Mouse (Mus musculus): ENCODE measurements around the gene Nyap1. TPM values are rescaled to one million over a fixed set of nuclear protein-coding genes. Genes with fewer than 3 reads are reported as not detected.
A peak's percentile ranks its signal among the peaks of the same experiment; 100 is the strongest.

The Nyap1 gene
- polyA plus RNA-seq, 1 experiment from 2014 or later, result 19.5 TPM

GRCm38 (mm10) chr5:137683388-137684293 lies 57.8 kb downstream of the Nyap1 start:
- peak overlapping the region; percentile 74 for H3K27ac ChIP-seq
- peak overlapping the region; percentile 77 for H3K4me3 ChIP-seq (replicated peaks)
- peak overlapping the region; percentile 81 for H3K9ac ChIP-seq
- H3K4me2 ChIP-seq, result peak overlapping the region; percentile 96
- no peaks in the 10 kb centered on the region for H3K9me3 ChIP-seq
- H3K4me1 ChIP-seq, result peaks cover 29% of the 10 kb centered on the region
- peaks cover 13% of the 10 kb centered on the region for H3K36me3 ChIP-seq (replicated peaks)
- 12% methylated on average over 28 of the region's 28 CpGs for whole genome bisulfite sequencing
- ATAC-seq (ENCODE audit: low FRiP score), result peak; percentile 14; the same call in 1 of the 2 replicates
- peaks cover 16% of the 10 kb centered on the region; the same call in 1 of the 2 replicates for H3K27me3 ChIP-seq

- peaks cover 29% of the 10 kb centered on the region for H3K4me1 ChIP-seq
- no peaks in the 10 kb centered on the region for H3K9me3 ChIP-seq
- H3K4me3 ChIP-seq (replicated peaks), result 0 out of 2 replicates have a peak overlapping the region, but pooled peaks have one; percentile 8
- ATAC-seq (ENCODE audit: low FRiP score), result no peak
- H3K27ac ChIP-seq, result no peak overlapping the region
- H3K4me2 ChIP-seq, result peak overlapping the region; percentile 24; the same call in 1 of the 2 replicates
- H3K9ac ChIP-seq, result no peak overlapping the region
- 77% methylated on average over 6 of the region's 6 CpGs for WGBS
- peaks cover 16% of the 10 kb centered on the region for H3K36me3 ChIP-seq (replicated peaks)
- peaks cover 16% of the 10 kb centered on the region; the same call in 1 of the 2 replicates for H3K27me3 ChIP-seq
Measured at GRCm38 (mm10) chr5:137682526-137682925, 58.9 kb downstream of the Nyap1 start.

Other genes starting within 250 kb of the Nyap1 start
- gene Pop7, start 239.1 kb downstream of the Nyap1 start, polyA plus RNA-seq (2016; fragmentation: Nextera tagmentation; extraction: Ambion mirVana), result 61.6 and 62.1 TPM in 2 replicates
- gene Gigyf1, start 223.1 kb downstream of the Nyap1 start, polyA plus RNA-seq (2016; fragmentation: Nextera tagmentation; extraction: Ambion mirVana), result 18.7 TPM in 2 replicates
- gene Epo, start 208.4 kb downstream of the Nyap1 start, polyA plus RNA-seq (2016; fragmentation: Nextera tagmentation; extraction: Ambion mirVana), result 0.38 and 0.47 TPM in 2 replicates
- 411 and 417 TPM in 2 replicates for gene Gnb2, start 208.1 kb downstream of the Nyap1 start, polyA plus RNA-seq (2016; fragmentation: Nextera tagmentation; extraction: Ambion mirVana)
- 76.1 and 80.3 TPM in 2 replicates for gene Actl6b, start 188.1 kb downstream of the Nyap1 start, polyA plus RNA-seq (2016; fragmentation: Nextera tagmentation; extraction: Ambion mirVana)
- gene Tfr2, start 171.8 kb downstream of the Nyap1 start, polyA plus RNA-seq (2016; fragmentation: Nextera tagmentation; extraction: Ambion mirVana), result 1.1 and 1.7 TPM in 2 replicates
- 25.7 and 29.0 TPM in 2 replicates for gene Mospd3, start 140.5 kb downstream of the Nyap1 start, polyA plus RNA-seq (2016; fragmentation: Nextera tagmentation; extraction: Ambion mirVana)
- 30.6 and 39.7 TPM in 2 replicates for gene Pcolce, start 127.8 kb downstream of the Nyap1 start, polyA plus RNA-seq (2016; fragmentation: Nextera tagmentation; extraction: Ambion mirVana)
- 0.26 and 0.45 TPM in 2 replicates for gene Fbxo24, start 112.6 kb downstream of the Nyap1 start, polyA plus RNA-seq (2016; fragmentation: Nextera tagmentation; extraction: Ambion mirVana)
- gene Lrch4, start 112.5 kb downstream of the Nyap1 start, polyA plus RNA-seq (2016; fragmentation: Nextera tagmentation; extraction: Ambion mirVana), result 29.8 and 35.1 TPM in 2 replicates
- 9.6 and 10.1 TPM in 2 replicates for gene Gm20605, start 112.4 kb downstream of the Nyap1 start, polyA plus RNA-seq (2016; fragmentation: Nextera tagmentation; extraction: Ambion mirVana)
- gene Sap25, start 100.3 kb downstream of the Nyap1 start, polyA plus RNA-seq (2016; fragmentation: Nextera tagmentation; extraction: Ambion mirVana), result 9.0 and 10.5 TPM in 2 replicates
- not detected in 2 replicates for gene Irs3, start 95.9 kb downstream of the Nyap1 start, polyA plus RNA-seq (2016; fragmentation: Nextera tagmentation; extraction: Ambion mirVana)
- gene Agfg2, start 56.9 kb downstream of the Nyap1 start, polyA plus RNA-seq (2016; fragmentation: Nextera tagmentation; extraction: Ambion mirVana), result 28.2 and 31.1 TPM in 2 replicates
- gene Tsc22d4, start 4.1 kb upstream of the Nyap1 start, polyA plus RNA-seq (2016; fragmentation: Nextera tagmentation; extraction: Ambion mirVana), result 68.6 and 73.2 TPM in 2 replicates
- 55.7 and 60.1 TPM in 2 replicates for gene Ppp1r35, start 37.2 kb upstream of the Nyap1 start, polyA plus RNA-seq (2016; fragmentation: Nextera tagmentation; extraction: Ambion mirVana)
- gene Mepce, start 46.0 kb upstream of the Nyap1 start, polyA plus RNA-seq (2016; fragmentation: Nextera tagmentation; extraction: Ambion mirVana), result 13.4 and 15.4 TPM in 2 replicates
- gene Zcwpw1, start 46.2 kb upstream of the Nyap1 start, polyA plus RNA-seq (2016; fragmentation: Nextera tagmentation; extraction: Ambion mirVana), result 14.6 and 15.2 TPM in 2 replicates
- gene Pilra, start 94.7 kb upstream of the Nyap1 start, polyA plus RNA-seq (2016; fragmentation: Nextera tagmentation; extraction: Ambion mirVana), result 0.13 and 0.22 TPM in 2 replicates
- not detected in 2 replicates for gene Pilrb1, start 116.5 kb upstream of the Nyap1 start, polyA plus RNA-seq (2016; fragmentation: Nextera tagmentation; extraction: Ambion mirVana)
- gene Pilrb2, start 130.2 kb upstream of the Nyap1 start, polyA plus RNA-seq (2016; fragmentation: Nextera tagmentation; extraction: Ambion mirVana), result not detected in 2 replicates
- gene Cyp3a13, start 180.0 kb upstream of the Nyap1 start, polyA plus RNA-seq (2016; fragmentation: Nextera tagmentation; extraction: Ambion mirVana), result not detected in 2 replicates
- not detected in 2 replicates for gene Gjc3, start 221.5 kb upstream of the Nyap1 start, polyA plus RNA-seq (2016; fragmentation: Nextera tagmentation; extraction: Ambion mirVana)
- not detected in 2 replicates for gene Azgp1, start 239.9 kb upstream of the Nyap1 start, polyA plus RNA-seq (2016; fragmentation: Nextera tagmentation; extraction: Ambion mirVana)

Data from forebrain, embryonic 12.5 days (tissue).